Mouse (Mus musculus): ENCODE measurements around the gene 1700008P02Rik.
"Not testable (repeated sequence)": the region's sequence is repeated elsewhere in the genome, so short reads cannot be mapped to it uniquely, and the experiment has no call there.

Gene 1700008P02Rik

DNA sequence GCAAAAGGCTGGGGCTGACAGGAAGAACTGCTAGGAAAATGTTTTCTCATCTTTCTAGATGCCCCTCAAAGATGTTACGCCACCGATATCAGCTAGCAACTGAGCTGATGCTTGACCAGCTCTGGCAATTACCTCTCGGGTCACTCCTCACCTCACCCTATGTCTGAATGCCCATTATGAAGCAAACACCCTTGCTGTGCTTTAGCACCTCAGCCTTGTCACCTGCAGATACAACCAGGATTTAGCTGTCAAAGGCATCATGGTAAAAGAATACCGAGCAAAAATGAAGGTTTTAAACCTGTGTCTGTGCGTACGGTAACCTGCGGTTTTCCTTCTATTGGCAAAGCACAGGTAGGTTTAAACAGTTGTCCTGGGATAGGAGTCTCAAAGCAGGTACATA is at the start of gene 1700008P02Rik:
Gene 1700008P02Rik, minus strand, starts transcription at position 101 of the 400 bp plus-strand sequence.
- no peak for DNase-seq

GRCm38 (mm10) chr3:6649411-6649810 is 29.2 kb upstream of the 1700008P02Rik start:
- DNase-seq, result no peak

DNA sequence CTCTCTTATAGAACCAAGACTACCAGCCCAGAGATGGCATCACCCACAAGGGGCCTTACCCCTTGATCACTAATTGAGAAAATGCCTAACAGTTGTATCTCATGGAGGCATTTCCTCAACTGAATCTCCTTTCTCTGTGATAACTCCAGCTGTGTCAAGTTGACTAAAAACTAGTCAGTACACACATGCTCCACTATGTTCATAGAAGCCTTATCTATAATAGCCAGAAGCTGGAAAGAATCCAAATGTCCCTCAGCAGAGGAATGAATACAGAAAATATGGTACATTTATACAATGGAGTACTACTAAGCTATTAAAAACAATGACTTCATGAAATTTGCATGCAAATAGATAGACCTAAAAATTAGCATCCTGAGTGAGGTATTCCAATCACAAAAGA is 17.9 kb upstream of the 1700008P02Rik start:
- DNase-seq, result not testable (repeated sequence)

DNA sequence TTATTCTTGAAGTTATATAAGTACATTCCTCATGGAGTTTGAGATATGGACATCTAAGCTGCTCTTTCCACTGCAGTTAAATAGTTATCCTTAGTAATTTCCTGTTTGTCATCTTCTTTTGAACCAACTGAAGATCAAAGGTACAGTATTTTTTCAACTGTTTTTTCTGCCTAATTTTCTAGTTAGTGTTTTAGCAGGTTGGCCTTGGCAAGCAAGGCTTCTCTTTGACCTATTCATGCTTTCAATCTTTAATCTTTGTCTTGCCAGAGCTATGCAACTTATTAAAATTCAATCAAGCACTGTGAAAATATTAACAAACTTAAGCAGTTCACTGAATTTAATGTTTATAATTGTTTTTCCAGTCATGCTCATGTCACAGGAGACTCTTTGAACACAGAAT is 14.0 kb upstream of the 1700008P02Rik start:
- no peak for DNase-seq

DNA sequence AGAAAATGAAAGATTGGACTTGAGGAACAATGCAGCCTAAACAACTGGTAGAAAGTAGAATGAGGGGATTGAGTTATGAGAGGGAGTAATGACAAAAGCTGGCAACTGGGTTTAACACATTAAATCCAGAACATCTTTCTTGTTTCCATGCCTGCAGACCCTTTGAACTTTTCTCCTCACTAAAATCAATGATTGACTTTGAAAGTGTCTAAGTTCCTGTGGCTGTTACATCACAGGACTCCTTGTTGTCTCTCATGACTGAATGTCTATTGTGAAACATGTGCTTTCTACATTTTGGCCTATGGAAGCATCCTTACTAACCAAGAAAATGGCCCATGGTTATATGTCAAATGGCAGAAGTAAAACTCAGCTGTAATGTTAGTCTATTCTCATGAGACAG is 2.4 kb downstream of the 1700008P02Rik start:
- no peak for DNase-seq

Data from kidney, postnatal 4 days (tissue).